Mouse (Mus musculus) kidney, adult 9 months (tissue): ENCODE data around the gene Cdh4.

Source experiments
- DNase-seq: peaks from one replicate; pipeline ENCODE4 v3.0.0; 2022

The Cdh4 gene

DNA sequence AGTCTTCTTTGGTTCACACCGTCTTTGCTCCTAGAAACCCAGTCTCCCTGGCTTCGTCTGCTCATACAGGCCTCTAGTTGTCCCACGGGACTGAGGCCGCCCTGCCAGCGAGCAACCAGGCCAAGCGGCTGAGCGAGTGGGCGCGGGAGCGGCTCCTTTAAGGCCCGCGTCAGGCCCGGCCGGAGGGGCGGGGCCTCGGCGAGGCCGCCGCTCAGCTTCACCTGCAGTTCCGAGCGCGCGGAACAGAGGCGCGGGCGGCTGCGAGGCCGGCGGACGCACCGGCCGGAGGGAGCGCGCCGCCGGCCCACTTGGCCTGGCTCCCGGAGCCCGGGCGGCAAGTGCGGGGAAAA, at the start of gene Cdh4:
TSS of gene Cdh4 (plus strand) at position 241 of the 350 bp plus-strand sequence.
- peak; percentile 67 for DNase-seq

DNA sequence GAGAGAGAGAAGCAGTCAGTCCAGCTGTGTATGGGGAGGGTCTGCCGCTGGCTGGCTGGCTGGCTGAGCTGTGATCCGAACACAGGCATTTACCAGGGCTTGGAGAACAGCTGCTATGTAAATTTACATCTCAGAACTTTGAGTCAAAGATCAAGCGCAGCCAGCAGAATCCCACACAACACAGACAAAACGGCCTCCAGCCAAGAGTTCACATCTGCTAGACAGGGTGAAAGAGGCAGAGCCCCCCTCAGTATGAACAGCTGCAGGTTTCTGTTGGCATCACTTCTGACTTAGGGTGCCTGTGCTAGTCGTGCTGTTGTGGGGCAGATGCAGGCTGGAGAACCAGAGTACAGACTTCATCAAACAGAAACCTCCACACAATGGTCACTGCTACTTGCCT, 46.8 kb upstream of the Cdh4 start:
- no peak for DNase-seq

DNA sequence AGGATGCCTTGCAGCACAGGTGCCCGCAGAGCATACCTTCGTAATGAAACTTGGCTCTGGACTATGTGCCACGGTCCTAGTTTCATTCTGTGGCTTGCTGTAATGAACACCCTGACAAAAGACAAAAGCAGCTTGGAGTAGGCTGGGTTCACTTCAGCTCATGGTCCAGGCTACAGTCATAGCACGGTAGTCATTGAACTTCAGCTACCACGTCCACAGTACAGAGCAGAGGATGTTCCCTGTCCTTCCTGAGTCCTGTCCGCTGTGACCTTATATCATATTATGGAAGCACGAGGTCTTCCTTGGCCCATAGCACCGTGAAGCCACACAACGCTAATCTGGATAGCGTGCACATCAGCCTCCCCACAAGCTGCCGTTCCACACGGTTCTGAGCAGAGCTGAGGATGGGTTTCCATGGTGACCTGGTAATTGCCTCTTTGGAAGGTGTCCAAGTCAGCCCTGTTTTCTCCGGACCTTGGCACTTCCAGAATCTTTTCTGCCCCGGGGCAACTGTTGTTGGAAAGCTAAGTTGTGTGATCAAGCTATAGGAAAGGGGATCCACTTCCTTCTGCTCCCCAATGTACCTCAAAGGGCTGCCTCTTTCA, 42.5 kb upstream of the Cdh4 start:
- peak; percentile 7 for DNase-seq

DNA sequence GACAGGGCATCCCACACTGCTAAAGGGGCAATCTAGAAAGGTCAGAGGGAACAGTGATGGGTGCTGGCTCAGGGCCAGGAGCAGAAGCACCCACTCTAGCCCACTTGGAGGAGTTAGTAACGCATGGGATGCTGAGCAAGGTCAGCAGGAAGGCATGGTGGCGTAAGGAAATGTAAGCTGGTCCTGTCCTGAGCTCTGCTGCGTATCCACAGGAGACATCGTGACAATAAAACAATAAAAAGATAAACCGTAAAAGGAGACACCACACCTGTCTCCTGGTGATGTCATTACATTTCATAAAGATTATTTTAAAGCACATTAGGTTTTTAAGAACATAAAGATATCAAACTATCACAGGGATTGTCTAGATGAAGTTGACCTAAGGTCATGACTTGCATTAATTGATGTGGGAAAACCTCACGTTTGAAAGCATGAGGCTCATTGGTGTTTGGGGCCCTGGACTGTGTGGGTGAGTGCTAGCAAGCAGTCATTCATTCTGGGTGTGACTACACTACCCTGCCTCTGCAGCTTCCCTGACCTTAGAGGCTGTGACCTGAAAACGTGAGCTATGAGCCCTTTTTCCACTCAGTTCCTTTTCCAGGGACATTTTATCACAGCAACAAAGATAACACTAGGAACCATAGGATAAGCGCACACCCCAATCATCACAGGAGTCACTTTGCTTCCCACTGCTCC, 31.2 kb upstream of the Cdh4 start:
- DNase-seq, result no peak

DNA sequence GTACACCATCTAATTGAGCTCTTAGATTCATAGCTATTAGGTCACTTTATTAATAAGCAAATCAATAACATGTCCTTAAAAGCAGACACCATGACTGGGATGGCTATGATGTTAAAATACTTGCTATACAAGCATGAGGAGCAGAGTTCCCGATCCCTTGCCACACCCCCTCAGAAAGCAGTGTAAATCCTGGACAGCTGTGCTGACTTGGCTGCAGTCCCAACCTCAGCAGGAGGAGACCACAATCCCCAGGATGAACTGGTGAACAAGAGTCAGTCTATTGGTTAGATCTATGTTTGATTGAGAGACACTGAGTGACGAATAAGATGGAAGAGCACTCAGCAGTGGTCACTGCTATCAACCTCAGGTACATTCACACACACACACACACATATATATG, 29.3 kb upstream of the Cdh4 start:
- DNase-seq, result no peak

DNA sequence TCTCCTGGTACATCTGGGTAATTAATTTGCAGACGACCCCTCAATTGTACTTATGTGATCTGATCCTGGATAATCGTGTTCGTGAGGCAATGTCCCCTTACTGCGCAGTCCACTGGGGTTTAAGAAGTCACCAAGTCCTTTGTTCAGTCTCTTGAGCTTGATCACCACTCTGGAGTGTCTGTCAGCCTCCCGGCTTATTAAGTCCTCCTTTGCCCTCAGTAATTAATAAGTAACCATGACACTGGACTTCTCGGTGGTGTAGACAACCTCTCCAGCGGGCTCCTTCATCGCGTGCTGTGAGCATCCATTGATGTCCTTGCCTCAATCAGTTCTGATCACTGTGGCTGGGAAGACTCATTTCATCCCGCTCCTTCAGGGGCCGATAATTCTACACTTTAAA, 28.0 kb upstream of the Cdh4 start:
- DNase-seq, result peak; percentile 36

DNA sequence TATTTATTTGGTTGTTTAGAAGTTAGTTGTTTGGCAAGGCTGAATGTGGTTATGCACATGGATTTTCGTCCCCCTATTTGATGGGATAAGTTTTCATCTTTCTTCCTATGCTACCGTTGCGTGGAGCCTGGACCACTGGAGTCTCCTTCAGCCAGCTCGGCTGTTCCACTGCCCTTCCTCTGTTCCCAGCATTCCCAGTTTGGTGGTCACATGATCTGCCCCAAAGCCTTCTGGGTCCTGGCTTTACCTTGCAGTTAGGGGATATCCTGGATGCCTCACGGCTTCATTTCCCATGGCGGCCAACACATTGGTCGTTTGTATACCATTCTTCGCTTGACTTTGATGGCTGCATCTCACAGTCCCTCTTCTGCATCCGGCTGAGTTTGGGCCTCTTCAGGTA, 27.5 kb upstream of the Cdh4 start:
- no peak for DNase-seq

DNA sequence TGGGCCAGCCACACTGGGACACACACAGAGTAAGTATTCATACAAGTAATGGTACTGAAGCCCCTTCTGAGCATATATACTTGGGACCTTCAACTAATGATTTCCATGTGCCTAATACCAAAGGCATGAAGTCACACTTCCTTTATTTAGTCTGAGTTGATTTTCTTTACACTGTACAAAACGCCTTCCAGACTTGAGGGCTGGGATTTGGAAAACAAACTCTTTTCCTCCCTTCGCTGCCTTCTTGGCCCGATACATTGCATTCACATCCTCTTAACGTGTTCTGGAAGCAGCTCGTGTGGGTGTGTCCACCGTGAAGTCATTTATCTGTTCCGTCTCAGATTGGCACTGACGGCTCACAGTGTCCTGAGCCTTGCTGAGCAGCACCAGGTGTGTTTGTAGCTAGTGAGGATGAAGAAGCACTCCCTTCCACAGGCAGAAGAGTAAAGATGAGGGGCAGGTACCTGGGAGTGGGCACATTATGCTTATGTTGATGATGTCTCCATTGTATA, 26.3 kb upstream of the Cdh4 start:
- no peak for DNase-seq

DNA sequence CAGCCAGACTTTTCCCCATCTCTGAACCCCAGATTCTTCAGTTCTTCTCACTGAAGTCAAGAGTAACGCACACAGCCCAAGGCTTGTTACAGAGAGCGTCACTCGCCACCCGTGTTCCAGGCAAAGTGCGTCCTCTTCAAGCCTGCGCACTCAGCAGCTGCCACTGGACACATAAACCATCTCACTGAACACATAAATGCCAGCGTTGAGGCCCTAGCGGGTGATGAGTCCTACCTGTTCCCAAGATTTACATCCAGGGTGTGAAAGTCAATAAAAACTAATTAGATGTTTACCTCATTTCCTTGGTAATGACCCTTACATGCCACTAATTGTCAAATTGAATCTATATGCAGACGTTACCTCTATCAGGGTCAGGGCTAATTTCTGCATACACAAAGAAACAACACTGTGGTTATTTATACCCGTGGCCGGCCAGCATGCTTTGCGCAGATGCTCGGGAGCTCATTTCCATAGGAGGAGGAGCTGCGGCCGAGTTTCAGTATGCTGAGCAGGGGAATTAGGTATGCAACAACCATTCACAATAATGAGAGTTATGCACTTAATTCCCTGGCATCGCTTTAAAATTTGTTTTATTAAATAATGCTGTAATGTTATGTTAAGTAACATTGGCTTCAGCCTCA, 25.5 kb upstream of the Cdh4 start:
- no peak for DNase-seq

DNA sequence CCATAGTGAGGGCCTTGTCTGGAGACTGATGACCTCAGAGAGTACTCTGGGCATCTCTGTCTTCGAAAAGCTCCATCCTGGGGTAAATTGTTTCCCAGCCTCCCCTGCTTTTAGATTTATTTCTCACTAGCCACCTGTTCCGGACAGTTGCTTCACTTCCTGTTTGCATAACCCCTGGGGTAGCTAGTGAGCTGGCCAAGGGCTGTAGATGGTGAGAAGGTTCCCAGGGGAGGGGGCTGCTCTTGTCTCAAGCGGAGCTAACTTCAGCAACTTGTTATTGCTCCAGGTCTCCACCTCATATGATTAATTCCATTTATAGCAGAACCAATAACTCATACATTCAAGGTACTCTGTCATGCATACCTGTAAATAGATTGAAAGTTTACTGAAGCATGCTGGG, 16.6 kb upstream of the Cdh4 start:
- no peak for DNase-seq

DNA sequence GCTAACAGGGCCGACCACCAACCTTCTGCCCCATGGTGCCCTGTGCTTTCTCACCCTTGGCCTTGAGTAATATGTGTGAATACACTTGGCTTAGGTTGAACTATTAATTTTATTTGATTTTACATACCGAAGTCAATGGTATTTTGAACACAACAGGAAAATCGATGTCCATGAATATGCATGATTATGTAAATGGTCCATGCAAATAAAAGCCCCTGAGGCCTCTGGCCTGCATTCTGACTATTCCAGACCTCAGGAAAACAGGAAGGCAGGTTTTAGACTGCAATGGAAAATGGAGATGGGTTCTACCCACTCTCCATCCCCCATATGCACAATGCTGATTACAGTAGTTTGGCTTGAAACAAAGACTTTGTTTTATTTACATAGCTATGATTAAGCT, 13.3 kb upstream of the Cdh4 start:
- DNase-seq, result no peak

DNA sequence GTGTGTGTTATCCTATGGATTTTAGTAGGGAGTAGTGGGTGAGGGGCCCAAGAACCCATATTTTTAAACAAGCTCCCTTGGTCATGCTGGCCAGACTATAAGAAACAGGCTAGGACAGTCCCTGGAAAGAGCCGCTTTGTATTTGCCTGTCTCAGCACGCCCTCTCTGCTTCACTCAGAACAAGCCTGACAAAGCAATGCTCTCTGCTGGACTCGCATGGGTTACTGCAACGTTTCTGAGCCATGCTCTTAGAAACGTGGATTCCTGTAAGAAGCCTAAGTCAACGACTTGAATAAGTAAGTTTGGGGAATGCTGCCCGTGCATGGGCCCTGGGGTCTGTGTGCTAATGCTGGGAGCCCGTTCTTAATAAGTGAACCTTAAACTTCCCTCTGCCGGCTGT, 2.1 kb upstream of the Cdh4 start:
- DNase-seq, result no peak

DNA sequence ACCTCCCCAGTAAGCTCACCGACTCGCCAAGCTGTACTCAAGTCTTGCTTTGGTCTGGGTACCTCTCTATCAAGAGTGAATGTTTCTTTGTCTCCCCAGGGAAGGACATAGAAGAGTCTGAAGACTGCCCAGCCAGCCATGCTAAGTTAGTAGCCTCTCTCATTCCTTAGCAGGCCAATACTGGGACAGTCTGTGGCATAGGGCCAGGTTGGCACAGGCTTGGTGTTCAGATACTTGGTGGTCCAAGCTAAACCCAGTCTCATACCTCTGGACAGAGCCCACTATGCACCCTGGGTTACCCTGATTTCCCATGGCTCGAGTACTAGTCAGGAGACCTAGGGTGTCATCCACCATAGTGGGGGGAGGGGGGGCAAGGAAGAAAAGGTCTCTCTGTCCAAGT, 1.1 kb upstream of the Cdh4 start:
- peak; percentile 5 for DNase-seq

DNA sequence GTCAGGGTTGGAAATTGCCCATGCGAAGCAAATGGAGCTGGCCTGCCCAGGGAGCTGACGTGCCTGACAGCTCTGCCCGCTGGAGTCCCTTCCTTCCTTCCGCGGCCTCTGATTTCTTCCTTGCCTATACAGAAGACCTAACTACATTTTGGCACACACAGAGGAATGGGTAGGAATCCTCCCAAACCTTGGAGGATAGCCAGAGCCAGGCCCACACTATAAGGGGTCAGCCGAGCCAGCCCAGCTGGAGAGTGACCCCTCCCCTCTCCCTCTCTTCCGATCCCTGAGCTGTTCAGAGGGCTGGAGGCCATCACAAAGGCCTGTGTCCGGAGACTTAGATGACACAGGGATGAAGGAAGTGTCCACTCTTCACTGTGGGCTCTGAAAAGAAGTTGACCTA, 514 bp upstream of the Cdh4 start:
- peak; percentile 6 for DNase-seq

DNA sequence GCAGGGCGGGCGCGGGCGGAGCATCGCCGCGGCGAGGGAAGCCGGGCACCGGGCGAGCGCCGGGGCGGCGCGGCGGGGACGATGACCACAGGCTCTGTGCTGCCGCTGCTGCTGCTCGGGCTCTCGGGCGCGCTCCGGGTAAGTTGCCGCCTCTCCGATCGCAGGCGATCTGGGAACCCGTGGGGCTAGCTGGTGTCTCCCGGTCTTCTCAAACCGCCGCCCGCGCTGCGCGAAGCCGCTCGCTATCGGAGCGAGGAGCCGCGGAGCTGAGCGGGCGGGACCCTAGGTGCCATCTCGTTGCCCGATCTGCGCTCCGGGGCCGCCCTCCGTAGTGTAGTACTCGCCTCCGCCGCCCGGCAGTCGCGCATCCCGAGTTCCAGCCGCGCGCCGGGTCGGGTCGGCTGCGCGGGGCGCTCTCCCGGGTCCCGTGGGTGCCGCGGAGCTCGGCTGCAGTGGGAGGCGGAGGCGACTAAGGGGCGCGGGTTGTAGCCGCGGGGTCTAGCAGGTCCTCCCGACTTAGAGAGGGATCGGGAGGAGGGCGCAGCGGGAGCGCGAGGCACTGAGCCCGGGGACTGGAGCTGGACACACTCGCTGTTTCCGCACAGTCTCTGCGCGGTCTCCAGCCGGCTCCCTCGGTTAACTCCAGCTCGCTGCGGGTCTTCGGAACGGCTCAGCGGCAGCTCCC, 452 bp downstream of the Cdh4 start:
- DNase-seq, result peak; percentile 6

DNA sequence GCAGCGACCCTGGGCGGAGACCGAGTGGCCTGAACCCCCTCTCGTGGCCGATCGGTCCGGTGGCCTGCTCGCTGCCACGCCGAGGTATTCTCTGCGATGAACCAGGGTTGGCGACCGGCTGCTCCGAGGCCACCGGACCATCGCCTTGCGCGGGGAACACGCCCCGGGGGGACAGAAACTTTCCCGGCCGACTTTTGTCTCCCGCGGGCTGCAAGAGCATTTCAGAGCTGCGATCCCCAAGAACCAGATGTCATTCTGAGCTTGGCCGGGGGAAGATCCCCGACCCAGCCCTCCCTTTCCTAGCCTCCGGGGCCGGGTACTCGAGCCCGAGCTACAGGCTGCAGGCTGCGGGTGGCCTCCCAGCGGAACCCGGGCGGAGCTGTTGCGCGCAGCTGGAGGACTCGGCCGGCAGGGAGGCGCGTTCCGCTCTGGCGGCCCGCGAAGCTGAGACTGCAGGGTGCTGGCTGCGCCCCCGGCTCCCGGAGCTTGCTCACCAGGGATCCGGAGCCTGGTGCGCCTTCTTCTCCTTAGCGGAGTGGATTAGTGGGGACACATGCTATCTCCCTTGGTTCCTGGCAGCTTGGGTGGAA, 1.1 kb downstream of the Cdh4 start:
- peak; percentile 40 for DNase-seq

DNA sequence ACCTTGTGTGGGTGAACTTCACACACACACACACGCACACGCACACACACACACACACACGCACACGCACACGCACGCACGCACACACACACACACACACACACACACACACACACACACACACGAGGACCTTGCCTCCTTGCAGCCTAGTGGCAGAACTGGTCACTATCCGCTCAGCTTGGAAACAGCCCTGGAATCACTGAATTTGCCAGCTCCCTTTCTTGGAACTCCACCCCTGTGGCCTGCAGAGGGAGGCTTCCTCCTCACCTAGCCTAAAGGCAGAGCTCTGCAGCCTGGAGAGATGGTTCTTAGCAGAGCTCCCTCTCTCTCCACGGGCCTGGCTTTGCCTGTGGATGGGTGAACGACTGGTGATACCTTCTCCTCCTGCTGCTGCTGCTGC, 1.7 kb downstream of the Cdh4 start:
- DNase-seq, result no peak

DNA sequence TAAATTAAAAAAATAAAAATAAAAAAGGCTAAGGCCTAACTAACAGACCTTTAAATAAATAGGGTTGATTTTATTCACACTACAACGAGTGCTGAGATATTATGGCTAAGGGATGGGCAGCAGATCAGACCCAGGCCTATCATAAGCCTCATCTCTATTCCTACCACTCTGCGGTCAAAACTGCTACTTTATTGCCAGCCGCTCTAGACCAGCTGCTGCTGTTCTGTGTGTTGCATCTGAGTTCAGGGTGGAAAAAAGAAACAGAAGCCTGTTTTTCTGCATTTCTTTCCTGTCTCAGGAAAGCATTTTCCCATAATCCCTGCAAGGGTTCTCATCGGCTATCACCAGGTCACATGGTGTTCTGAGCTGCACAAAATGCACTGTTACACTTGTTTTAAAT, 6.0 kb downstream of the Cdh4 start:
- DNase-seq, result no peak

DNA sequence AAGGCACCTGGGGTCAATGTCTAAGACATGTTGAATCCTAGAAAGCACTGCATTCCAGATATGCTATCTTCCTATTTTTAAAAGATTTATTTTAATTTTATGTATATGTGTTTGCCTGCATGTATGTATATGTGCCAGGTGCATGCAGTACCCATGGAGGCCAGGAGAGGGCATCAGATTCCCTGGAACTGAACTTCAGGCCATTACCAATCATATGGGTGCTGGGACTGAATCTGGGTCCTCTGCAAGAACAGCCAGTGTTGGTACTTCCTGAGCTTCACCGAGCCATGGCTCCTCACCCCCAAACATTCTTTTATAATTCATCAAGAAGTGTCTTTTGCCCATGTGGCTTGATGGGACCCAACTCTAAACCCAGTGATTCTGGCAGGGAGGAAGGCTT, 6.8 kb downstream of the Cdh4 start:
- no peak for DNase-seq

DNA sequence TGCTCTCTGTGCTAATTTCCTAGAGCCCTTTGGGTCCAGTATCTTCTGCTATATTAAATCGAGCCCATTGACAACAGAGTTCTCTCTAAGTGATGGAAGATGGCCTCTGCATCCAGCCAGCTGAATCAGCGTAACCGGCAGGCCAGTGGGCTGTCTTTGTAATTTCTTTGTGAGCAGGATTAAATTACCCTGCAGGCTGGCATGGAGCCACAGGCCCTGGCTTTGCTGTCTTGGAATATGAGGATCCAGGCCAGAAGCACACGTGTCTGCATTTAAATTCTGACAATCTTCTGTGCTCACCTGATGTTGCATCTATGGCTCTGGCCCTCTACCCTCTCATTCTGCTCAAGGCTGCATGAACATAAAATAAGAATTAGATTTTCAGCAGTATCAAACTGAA, 17.0 kb downstream of the Cdh4 start:
- DNase-seq, result no peak

DNA sequence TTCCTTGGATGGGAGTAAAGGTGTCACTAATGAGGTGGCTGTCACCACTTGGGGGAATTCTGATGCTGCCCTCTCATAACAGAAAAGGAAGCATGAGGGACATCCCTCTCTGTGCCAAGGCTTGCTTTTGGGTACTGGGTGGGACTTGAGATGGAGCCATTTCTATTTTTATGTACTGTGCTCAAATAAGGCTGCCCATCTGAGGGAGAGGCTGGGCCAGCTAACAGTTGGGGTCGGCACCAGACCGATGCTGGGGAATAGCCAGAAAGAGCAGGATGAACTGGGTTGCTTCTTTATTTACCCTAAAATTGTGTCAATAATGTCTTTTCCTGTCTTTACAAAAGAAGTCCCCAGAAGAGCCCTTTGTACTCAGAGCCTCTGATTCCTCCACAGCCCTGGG, 17.4 kb downstream of the Cdh4 start:
- DNase-seq, result no peak

DNA sequence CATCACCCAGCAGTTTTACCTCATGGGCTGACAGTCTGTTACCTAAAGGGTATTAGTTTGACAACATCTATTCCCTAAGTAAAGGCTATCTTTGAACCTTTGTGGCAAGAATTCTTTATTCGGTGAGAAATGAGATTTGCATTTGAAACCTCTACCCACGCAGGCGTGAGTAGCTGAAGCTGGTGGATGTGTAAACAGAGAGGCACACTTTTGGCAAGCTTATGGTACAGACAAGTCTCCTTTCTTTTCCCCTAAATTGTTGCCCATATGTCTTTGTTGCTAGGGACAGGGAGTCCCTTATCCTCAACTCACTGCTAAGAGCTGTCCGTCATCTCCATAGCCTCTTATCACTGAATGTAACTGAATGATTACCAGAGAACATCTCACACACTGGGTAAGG, 21.3 kb downstream of the Cdh4 start:
- no peak for DNase-seq

DNA sequence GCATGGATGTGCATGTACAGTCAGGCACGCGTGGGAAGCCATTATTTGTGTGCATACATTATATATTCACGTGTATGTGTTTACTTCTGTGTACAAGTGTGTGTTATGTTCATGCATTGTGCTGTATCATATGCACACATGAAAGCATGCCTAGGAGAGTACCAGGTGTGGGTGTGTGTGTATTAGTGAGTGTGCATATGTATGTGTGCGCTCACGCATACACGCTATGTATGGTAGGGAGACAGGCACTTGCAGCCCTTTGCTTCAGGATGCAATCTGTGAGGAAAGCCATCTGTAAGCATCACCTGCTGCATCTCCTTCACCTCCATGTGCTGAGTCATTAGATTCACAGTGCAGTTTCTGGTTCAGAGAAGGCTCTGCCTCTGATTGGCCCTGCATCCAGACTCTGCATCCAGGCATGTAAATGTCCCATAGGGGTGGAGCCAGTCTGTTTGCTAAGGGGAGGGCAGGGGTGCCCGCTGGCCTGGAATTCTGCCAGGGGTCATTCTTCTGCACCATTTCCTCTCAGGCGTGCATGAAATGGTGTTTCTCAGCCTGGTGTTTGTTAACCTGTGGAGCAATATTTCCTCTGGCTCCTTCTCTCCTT, 25.7 kb downstream of the Cdh4 start:
- no peak for DNase-seq
